Mouse (Mus musculus) forebrain, embryonic 15.5 days (tissue): ENCODE measurements around the gene Cnbd2. TPM values are rescaled to one million over a fixed set of nuclear protein-coding genes. Genes with fewer than 3 reads are reported as not detected.

ENCODE experiments used
- ATAC-seq: fragments of 200-750 bp; cut with Nextera tagmentation; replicated peaks from 2 replicates; pipeline ENCODE4 v1.8.0; 2017; ENCODE audit warnings: mild to moderate bottlenecking, moderate TSS enrichment, moderate library complexity
- H3K27ac ChIP-seq: fragments of 300-500 bp; sonication (generic); replicated peaks from 2 replicates; pipeline ENCODE4 v1.5.1; 2015; ENCODE audit warnings: mild to moderate bottlenecking, inconsistent platforms
- H3K27me3 ChIP-seq: fragments of 300-500 bp; sonication (generic); 2 replicates; pipeline ENCODE4 v1.6.1; 2015; ENCODE audit warnings: inconsistent platforms
- H3K36me3 ChIP-seq: fragments of 300-500 bp; sonication (generic); 2 replicates; pipeline ENCODE4 v1.6.1; 2015; ENCODE audit warnings: mild to moderate bottlenecking, inconsistent platforms
- H3K4me1 ChIP-seq: fragments of 300-500 bp; sonication (generic); 2 replicates; pipeline ENCODE4 v1.6.1; 2015; ENCODE audit warnings: inconsistent platforms
- H3K4me2 ChIP-seq: fragments of 300-500 bp; sonication (generic); replicated peaks from 2 replicates; pipeline ENCODE4 v1.6.1; 2015; ENCODE audit warnings: mild to moderate bottlenecking, inconsistent platforms
- H3K4me3 ChIP-seq: fragments of 300-500 bp; sonication (generic); 2 replicates; pipeline ENCODE4 v1.5.1; 2015; ENCODE audit warnings: mild to moderate bottlenecking, inconsistent platforms
- H3K9ac ChIP-seq: fragments of 300-500 bp; sonication (generic); replicated peaks from 2 replicates; pipeline ENCODE4 v1.6.1; 2015; ENCODE audit warnings: mild to moderate bottlenecking, inconsistent platforms
- H3K9me3 ChIP-seq: fragments of 300-500 bp; sonication (generic); 2 replicates; pipeline ENCODE4 v1.6.1; 2016; ENCODE audit warnings: inconsistent platforms
- WGBS: fragments of 180-500 bp; shearing (Covaris S2); methylation state at CpG from one replicate; pipeline ENCODE4 v1.1.7; 2015; ENCODE audit warnings: mixed read lengths; 5-methylcytosine and 5-hydroxymethylcytosine counted together
- polyA plus RNA-seq: library from polyadenylated mRNA; unstranded; fragments of >200 nt; fragmentation: Nextera tagmentation; extraction: Ambion mirVana; gene quantifications from 2 replicates; pipeline ENCODE4 v1.2.1, GENCODE M21; 2015

Gene Cnbd2
- polyA plus RNA-seq, 1 experiment from 2014 or later = 6.6 TPM

DNA sequence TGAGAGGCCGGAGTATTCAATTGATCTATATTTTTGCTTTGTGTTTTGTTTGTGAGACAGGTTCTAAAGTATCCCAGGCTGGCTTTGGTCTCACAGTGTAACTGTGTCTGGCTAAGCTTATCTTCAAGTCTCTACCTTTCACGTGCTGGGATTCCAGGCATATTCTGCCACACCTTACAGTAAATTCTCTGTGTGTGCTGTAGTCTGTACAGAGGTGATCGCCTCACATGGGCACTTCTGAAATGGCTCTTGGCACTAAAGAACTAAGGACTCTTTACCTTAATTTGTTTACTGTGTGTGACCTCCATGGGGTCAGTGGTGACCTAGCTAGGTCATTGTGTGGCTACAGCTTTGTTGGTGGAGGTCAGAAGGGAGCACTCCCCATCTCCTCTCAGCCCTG is 15.9 kb upstream of the Cnbd2 start:
- 97% methylated on average over 3 of the region's 3 CpGs for WGBS

DNA sequence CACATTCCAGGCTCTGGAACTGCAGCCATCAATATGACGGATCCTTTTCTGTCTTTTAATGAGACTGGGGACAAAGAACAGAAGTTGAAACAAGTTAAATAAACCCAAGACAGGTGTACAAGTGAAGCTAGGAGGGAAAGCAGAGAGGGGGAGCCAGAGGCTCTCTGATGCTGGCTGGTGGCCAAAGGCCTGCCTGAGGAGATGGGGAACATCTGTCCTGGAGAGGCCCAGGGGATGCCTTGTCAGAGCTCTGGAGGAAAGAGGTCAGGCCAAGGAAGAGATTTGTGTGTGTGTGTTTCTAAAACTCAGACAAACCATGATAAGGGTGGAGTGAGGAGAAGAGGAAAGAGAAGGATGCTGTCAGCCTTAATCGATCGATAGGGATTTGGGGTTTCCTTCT is 14.4 kb upstream of the Cnbd2 start:
- H3K9me3 ChIP-seq = no peaks in the 10 kb centered on the region
- H3K4me1 ChIP-seq = no peaks in the 10 kb centered on the region
- no peak overlapping the region for H3K27ac ChIP-seq
- WGBS = 95% methylated on average over 3 of the region's 3 CpGs
- peaks cover 64% of the 10 kb centered on the region for H3K36me3 ChIP-seq
- no peak overlapping the region for H3K4me2 ChIP-seq
- ATAC-seq = no peak
- no peak overlapping the region for H3K4me3 ChIP-seq
- H3K9ac ChIP-seq = no peak overlapping the region
- H3K27me3 ChIP-seq = no peaks in the 10 kb centered on the region

More for the DNA sequence above, 15.9 kb upstream of the Cnbd2 start:
- Histone ChIP-seq H3K9ac (no peak overlapping the region), H3K4me2 (no peak overlapping the region), H3K4me3 (no peak overlapping the region), H3K27ac (no peak overlapping the region), H3K4me1 (no peaks in the 10 kb centered on the region), H3K9me3 (no peaks in the 10 kb centered on the region), H3K36me3 (peaks cover 64% of the 10 kb centered on the region), H3K27me3 (no peaks in the 10 kb centered on the region)
- ATAC-seq = no peak

DNA sequence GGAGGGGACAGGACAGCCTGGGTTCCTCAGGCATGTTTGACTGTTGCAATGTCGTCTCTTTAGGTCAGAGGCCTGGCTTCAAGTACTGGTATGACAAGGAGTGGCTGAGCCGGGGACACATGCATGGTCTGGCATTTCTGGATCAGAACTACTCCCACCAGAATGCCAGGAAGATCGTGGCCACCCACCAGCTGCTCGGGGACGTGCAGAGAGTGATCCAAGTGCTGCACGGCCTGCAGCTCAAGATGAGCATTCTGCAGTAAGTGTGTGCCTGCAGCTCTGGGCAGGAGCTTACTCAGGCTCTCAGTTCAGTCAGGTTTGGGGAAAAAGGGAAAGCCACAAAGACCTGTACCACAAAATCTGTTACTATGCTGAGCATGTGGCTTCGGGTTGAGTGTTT is 13.6 kb upstream of the Cnbd2 start:
- Histone ChIP-seq H3K4me2 (no peak overlapping the region), H3K9me3 (no peaks in the 10 kb centered on the region), H3K27ac (no peak overlapping the region), H3K36me3 (peaks cover 65% of the 10 kb centered on the region), H3K27me3 (no peaks in the 10 kb centered on the region), H3K4me1 (no peaks in the 10 kb centered on the region), H3K9ac (no peak overlapping the region), H3K4me3 (no peak overlapping the region)
- WGBS = 91% methylated on average over 7 of the region's 7 CpGs
- no peak for ATAC-seq

DNA sequence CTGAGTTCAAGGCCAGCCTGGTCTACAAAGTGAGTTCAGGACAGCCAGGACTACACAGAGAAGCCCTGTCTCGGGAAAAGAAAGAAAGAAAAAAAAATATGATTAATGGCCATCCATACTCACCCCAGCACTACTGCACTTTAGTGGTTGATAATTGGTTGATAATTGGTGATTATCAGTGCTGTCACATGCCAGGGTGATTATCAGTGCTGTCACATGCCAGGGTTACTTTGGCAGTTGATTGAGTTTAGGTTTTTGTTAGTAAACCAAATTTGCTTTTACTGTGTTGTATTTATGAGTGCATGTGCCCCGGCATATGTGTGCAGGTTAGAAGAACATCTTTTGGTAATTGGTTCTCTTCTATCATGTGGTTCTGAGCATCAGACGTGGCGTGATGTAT is 10.0 kb upstream of the Cnbd2 start:
- Histone ChIP-seq H3K36me3 (peaks cover 59% of the 10 kb centered on the region), H3K4me2 (no peak overlapping the region), H3K27me3 (no peaks in the 10 kb centered on the region), H3K4me3 (no peak overlapping the region), H3K27ac (no peak overlapping the region), H3K9me3 (no peaks in the 10 kb centered on the region), H3K4me1 (no peaks in the 10 kb centered on the region), H3K9ac (no peak overlapping the region)
- no peak for ATAC-seq
- WGBS = 84% methylated on average over 4 of the region's 4 CpGs

DNA sequence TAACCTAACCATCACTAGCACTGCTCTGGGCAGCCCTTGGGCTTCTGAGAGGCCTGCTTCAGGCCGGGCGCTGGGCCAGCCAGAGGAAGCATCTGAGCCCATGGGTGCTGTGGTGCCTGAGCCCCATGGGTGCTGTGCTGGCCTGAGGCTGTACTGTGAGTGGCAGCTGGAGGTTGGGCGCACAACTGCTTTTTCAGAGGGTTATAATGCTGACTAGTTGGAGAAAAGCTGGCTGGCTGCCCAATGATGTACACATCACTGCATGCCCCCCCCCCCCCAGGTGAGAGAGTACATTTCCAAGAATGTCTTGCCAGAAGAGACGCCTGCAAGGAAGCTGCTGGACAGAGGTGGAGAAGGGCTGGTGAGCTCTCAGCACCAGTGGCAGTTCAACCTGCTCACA is 7.7 kb upstream of the Cnbd2 start:
- no peaks in the 10 kb centered on the region for H3K4me1 ChIP-seq
- peaks cover 54% of the 10 kb centered on the region for H3K36me3 ChIP-seq
- no peaks in the 10 kb centered on the region for H3K27me3 ChIP-seq
- no peak overlapping the region for H3K27ac ChIP-seq
- no peak overlapping the region for H3K9ac ChIP-seq
- no peak overlapping the region for H3K4me3 ChIP-seq
- no peaks in the 10 kb centered on the region for H3K9me3 ChIP-seq
- H3K4me2 ChIP-seq = no peak overlapping the region
- WGBS = 89% methylated on average over 4 of the region's 4 CpGs
- ATAC-seq = no peak

DNA sequence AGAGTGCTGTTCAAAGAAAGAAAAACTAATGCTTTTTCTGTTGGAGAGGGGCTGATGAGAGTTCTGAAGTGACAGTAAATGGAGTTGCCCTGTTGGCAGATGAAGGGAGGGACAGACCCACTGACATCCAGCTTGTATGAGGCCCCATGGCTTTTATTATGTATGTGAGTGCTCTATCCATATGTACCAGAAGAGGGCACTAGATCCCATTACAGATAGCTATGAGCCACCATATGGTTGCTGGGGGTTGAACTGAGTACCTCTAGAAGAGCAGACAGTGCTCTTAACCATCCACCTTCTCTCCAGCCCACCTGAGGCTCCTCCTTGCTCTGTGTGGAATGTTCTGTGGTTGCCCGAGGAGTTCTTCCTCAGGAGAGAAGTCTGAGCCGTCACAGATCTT is 6.3 kb upstream of the Cnbd2 start:
- Histone ChIP-seq H3K36me3 (peaks cover 52% of the 10 kb centered on the region), H3K27ac (no peak overlapping the region), H3K27me3 (no peaks in the 10 kb centered on the region), H3K9me3 (no peaks in the 10 kb centered on the region), H3K9ac (no peak overlapping the region), H3K4me3 (no peak overlapping the region), H3K4me1 (no peaks in the 10 kb centered on the region), H3K4me2 (no peak overlapping the region)
- 87% methylated on average over 2 of the region's 2 CpGs for WGBS
- ATAC-seq = no peak

DNA sequence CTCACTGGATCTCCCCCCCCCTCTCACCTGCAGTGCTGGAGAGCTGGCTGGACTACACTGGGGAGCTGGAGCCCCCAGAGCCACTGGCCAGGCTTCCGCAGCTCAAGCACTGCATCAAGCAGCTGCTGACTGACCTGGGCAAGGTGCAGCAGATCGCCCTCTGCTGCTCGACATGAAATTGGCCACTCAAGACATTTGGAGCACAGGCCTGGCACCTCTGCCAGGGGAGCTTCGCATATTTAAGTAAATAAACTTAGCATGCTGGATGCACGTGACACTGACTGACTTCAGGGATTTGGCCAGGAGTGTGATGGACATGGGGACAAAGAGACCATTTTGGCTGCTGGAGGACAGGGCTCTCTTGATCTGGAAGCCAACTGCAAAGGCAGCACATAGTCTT is 4.8 kb upstream of the Cnbd2 start:
- Histone ChIP-seq H3K4me3 (no peak overlapping the region), H3K9ac (no peak overlapping the region), H3K4me2 (no peak overlapping the region), H3K36me3 (peaks cover 43% of the 10 kb centered on the region), H3K4me1 (peaks cover 7% of the 10 kb centered on the region), H3K27ac (no peak overlapping the region), H3K9me3 (no peaks in the 10 kb centered on the region), H3K27me3 (no peaks in the 10 kb centered on the region)
- WGBS = 56% methylated on average over 5 of the region's 5 CpGs
- no peak for ATAC-seq

DNA sequence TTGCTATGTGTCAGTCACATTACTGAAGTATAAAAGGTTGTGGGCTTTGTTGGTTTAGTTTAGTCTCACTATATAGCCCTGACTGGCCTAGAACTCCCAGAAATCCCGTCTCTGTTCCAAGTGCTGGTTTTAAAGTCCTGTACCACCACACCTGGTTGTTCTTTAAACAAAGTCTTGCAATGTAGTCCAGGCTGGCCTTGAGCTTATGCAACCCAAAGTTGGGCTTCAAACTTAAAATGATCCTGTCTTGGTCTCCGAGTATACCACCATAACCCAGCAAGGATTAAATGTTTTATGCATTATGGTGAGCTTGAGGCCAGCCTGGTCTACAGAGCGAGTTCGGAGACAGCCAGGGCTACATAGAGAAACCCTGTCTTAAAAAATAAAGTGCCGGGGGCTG is 2.2 kb upstream of the Cnbd2 start:
- peaks cover 23% of the 10 kb centered on the region for H3K36me3 ChIP-seq
- H3K9ac ChIP-seq = no peak overlapping the region
- no peaks in the 10 kb centered on the region for H3K27me3 ChIP-seq
- no peak overlapping the region for H3K27ac ChIP-seq
- ATAC-seq = no peak
- WGBS = 95% methylated on average over 5 of the region's 5 CpGs
- peaks cover 15% of the 10 kb centered on the region for H3K4me1 ChIP-seq
- no peak overlapping the region for H3K4me3 ChIP-seq
- H3K9me3 ChIP-seq = no peaks in the 10 kb centered on the region
- H3K4me2 ChIP-seq = no peak overlapping the region

DNA sequence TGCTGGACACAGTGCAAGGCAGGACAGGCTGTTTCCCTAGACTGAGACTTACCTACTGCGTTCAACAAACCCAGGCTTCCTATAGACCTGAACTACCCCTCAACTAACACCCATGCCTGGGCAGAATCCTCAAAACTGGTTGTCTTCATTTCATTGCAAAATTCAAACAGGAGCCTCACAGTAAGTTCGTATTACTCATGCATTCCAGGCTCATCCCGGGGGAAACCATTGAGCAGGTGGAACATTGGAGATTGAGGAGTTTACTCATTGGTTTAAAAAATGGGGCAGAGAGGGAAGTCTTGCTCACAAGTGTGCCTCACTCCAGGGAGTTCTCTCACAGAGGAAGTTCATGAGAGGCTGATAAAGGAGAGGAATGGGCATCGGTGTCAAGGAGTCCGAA is 1.6 kb upstream of the Cnbd2 start:
- Histone ChIP-seq H3K4me1 (peaks cover 15% of the 10 kb centered on the region), H3K36me3 (peaks cover 19% of the 10 kb centered on the region), H3K9me3 (no peaks in the 10 kb centered on the region), H3K27me3 (no peaks in the 10 kb centered on the region), H3K9ac (no peak overlapping the region), H3K27ac (no peak overlapping the region), H3K4me2 (no peak overlapping the region), H3K4me3 (no peak overlapping the region)
- no peak for ATAC-seq
- 91% methylated on average over 5 of the region's 5 CpGs for WGBS

DNA sequence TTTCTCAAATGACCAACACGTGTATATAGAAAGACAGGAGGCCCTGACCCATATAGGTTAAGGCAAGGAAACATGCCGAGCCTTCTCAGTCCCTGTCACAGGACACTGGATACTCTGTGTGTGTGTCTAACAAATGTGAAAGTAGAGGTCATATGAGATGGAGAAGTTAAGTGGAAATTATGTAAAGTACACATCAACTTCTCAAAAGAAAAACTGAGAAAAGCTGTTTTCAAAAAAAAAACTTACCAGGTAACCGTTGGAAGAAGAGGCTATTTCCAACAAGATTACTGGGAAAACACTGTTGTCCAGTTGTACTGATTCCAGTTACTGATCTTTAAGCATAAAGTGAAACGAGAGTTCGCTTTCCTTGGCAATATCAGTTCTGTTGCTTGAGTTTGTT is 1.2 kb upstream of the Cnbd2 start:
- H3K9ac ChIP-seq = no peak overlapping the region
- no peak for ATAC-seq
- peak overlapping the region; percentile 65 for H3K4me3 ChIP-seq
- H3K27me3 ChIP-seq = no peaks in the 10 kb centered on the region
- H3K36me3 ChIP-seq = peaks cover 19% of the 10 kb centered on the region
- H3K4me1 ChIP-seq = peaks cover 15% of the 10 kb centered on the region
- WGBS = 90% methylated on average over 5 of the region's 5 CpGs
- no peaks in the 10 kb centered on the region for H3K9me3 ChIP-seq
- H3K4me2 ChIP-seq = peak overlapping the region; percentile 94
- H3K27ac ChIP-seq = peak overlapping the region; percentile 93; the same call in 1 of the 2 replicates

DNA sequence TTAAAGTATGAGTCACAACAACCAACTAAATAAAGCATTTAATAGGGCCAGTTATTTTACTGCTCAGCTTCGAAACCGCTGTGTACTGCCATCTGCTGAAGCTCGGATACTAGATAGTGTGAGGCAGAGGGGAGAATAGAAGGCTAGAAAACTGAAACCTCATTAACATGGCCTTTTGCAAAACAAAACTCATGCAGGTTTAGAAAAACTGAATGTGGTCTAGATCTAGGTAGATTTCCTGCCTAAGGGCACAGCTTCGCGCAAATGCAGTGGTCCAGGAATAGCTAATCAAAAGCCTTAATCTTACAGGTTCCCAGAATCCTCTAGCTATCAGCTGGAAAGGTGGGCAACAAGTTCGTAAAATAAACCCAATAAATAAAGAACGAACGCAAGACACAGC is 658 bp upstream of the Cnbd2 start:
- Histone ChIP-seq H3K27me3 (no peaks in the 10 kb centered on the region), H3K4me3 (peak overlapping the region; percentile 65), H3K36me3 (peaks cover 19% of the 10 kb centered on the region), H3K9me3 (no peaks in the 10 kb centered on the region), H3K9ac (peak overlapping the region; percentile 77), H3K4me1 (peaks cover 15% of the 10 kb centered on the region), H3K4me2 (peak overlapping the region; percentile 94), H3K27ac (peak overlapping the region; percentile 93)
- WGBS = 19% methylated on average over 8 of the region's 8 CpGs
- ATAC-seq = no peak

DNA sequence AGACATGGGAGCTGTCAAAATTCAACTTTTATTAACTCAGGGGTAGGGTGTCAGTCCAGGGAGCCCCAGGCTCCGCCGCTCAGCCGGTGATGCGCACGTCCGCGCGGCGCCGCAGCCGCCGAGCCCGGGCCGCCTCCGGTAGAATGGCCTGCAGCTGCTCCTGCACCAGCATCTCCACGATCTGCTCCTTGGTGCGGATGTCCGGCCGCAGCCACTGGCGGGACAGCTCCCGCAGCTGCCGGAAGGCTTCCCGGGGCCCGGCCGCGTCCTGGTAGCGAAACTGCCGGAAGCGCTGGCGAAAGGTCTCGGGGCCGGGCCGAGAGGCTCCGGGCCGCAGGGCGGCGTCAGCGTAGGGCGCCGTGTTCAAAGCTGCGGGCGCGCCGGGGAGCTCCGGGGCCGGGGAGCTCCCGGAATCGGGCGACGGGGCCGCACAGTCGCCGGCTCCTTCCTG is 233 bp upstream of the Cnbd2 start:
- peak overlapping the region; percentile 77 for H3K9ac ChIP-seq
- H3K9me3 ChIP-seq = no peaks in the 10 kb centered on the region
- H3K4me2 ChIP-seq = peak overlapping the region; percentile 94
- peak overlapping the region; percentile 65 for H3K4me3 ChIP-seq
- H3K27ac ChIP-seq = peak overlapping the region; percentile 93
- H3K27me3 ChIP-seq = no peaks in the 10 kb centered on the region
- WGBS = under 1% methylated on average over 53 of the region's 53 CpGs
- H3K4me1 ChIP-seq = peaks cover 15% of the 10 kb centered on the region
- peak; percentile 54 for ATAC-seq
- H3K36me3 ChIP-seq = peaks cover 16% of the 10 kb centered on the region

DNA sequence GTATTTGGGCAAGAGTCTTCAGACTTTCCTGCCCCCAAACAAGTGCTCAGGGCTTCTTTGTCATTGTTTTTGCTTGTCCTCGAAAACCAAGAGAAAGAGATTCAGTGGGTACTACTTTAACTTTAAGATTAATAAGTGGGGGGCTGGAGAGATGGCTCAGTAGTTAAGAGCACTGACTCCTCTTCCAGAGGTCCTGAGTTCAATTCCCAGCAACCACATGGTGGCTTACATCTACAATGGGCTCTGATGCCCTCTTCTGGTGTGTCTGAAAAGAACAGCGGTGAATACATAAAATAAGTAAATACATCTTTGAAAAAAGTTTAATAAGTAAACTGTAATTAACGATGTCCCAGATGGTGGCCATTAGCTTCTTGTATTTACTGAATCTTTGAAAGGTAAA is 1.1 kb downstream of the Cnbd2 start:
- Histone ChIP-seq H3K27me3 (no peaks in the 10 kb centered on the region), H3K36me3 (0 out of 2 replicates have a peak, but pooled peaks cover 7% of the 10 kb centered on the region), H3K9ac (peak overlapping the region; percentile 77), H3K9me3 (no peaks in the 10 kb centered on the region), H3K4me1 (peaks cover 15% of the 10 kb centered on the region), H3K4me2 (peak overlapping the region; percentile 94), H3K27ac (peak overlapping the region; percentile 93; the same call in 1 of the 2 replicates), H3K4me3 (peak overlapping the region; percentile 65)
- no peak for ATAC-seq
- WGBS = 44% methylated on average over 3 of the region's 3 CpGs
